Mouse (Mus musculus): ENCODE results near the gene Ikzf2. TPM values are rescaled to one million over a fixed set of nuclear protein-coding genes. Genes with fewer than 3 reads are reported as not detected.

Gene Ikzf2
- polyA plus RNA-seq, 1 experiment from 2014 or later = 1.7 TPM

- Histone ChIP-seq H3K36me3 (ENCODE audit: insufficient read depth, low read length) (no peaks in the 10 kb centered on the region), H3K27me3 (ENCODE audit: insufficient read depth, low read length) (no peaks in the 10 kb centered on the region), H3K4me3 (replicated peaks; ENCODE audit: low read depth, low read length) (no peak overlapping the region), H3K27ac (no peak overlapping the region), H3K4me1 (replicated peaks; ENCODE audit: insufficient read depth, low read length) (no peaks in the 10 kb centered on the region), H3K4me2 (ENCODE audit: low read length) (no peak overlapping the region), H3K9ac (ENCODE audit: low read depth, low read length) (no peak overlapping the region), H3K9me3 (replicated peaks; ENCODE audit: low read length) (no peaks in the 10 kb centered on the region)
- no peak for ATAC-seq (replicated peaks; ENCODE audit: low FRiP score, low read depth)
- DNase-seq (ENCODE audit: low spot score) = no peak
- 64% methylated on average over 5 of the region's 5 CpGs for WGBS
- no peak for TF ChIP-seq CTCF (IDR thresholded peaks at IDR 0.05; ENCODE audit: low read depth)
Observed at GRCm38 (mm10) chr1:69656047-69656782, 30.8 kb downstream of the Ikzf2 start.

- no peak overlapping the region for H3K9ac ChIP-seq (ENCODE audit: low read depth, low read length)
- no peak overlapping the region for H3K4me3 ChIP-seq (replicated peaks; ENCODE audit: low read depth, low read length)
- no peaks in the 10 kb centered on the region for H3K4me1 ChIP-seq (replicated peaks; ENCODE audit: insufficient read depth, low read length)
- no peaks in the 10 kb centered on the region for H3K36me3 ChIP-seq (ENCODE audit: insufficient read depth, low read length)
- ATAC-seq (replicated peaks; ENCODE audit: low FRiP score, low read depth) = no peak
- DNase-seq (ENCODE audit: low spot score) = no peak
- no peak overlapping the region for H3K4me2 ChIP-seq (ENCODE audit: low read length)
- H3K27me3 ChIP-seq (ENCODE audit: insufficient read depth, low read length) = no peaks in the 10 kb centered on the region
- no peak for TF ChIP-seq CTCF (IDR thresholded peaks at IDR 0.05; ENCODE audit: low read depth)
- H3K9me3 ChIP-seq (replicated peaks; ENCODE audit: low read length) = no peaks in the 10 kb centered on the region
- H3K27ac ChIP-seq = no peak overlapping the region
- WGBS = 63% methylated on average over 5 of the region's 5 CpGs
Observed at GRCm38 (mm10) chr1:69655368-69655767, 31.7 kb downstream of the Ikzf2 start.

- Histone ChIP-seq H3K36me3 (ENCODE audit: insufficient read depth, low read length) (no peaks in the 10 kb centered on the region), H3K4me3 (replicated peaks; ENCODE audit: low read depth, low read length) (no peak overlapping the region), H3K4me2 (ENCODE audit: low read length) (no peak overlapping the region), H3K4me1 (replicated peaks; ENCODE audit: insufficient read depth, low read length) (no peaks in the 10 kb centered on the region), H3K9me3 (replicated peaks; ENCODE audit: low read length) (no peaks in the 10 kb centered on the region), H3K27me3 (ENCODE audit: insufficient read depth, low read length) (no peaks in the 10 kb centered on the region), H3K9ac (ENCODE audit: low read depth, low read length) (no peak overlapping the region), H3K27ac (no peak overlapping the region)
- no peak for DNase-seq (ENCODE audit: low spot score)
- 62% methylated on average over 1 of the region's 1 CpGs for WGBS
- ATAC-seq (replicated peaks; ENCODE audit: low FRiP score, low read depth) = no peak
- no peak for TF ChIP-seq CTCF (IDR thresholded peaks at IDR 0.05; ENCODE audit: low read depth)
Observed at GRCm38 (mm10) chr1:69654955-69655354, 32.1 kb downstream of the Ikzf2 start.

- no peak for ATAC-seq (replicated peaks; ENCODE audit: low FRiP score, low read depth)
- H3K4me1 ChIP-seq (replicated peaks; ENCODE audit: insufficient read depth, low read length) = no peaks in the 10 kb centered on the region
- H3K9ac ChIP-seq (ENCODE audit: low read depth, low read length) = no peak overlapping the region
- no peaks in the 10 kb centered on the region for H3K9me3 ChIP-seq (replicated peaks; ENCODE audit: low read length)
- no peaks in the 10 kb centered on the region for H3K27me3 ChIP-seq (ENCODE audit: insufficient read depth, low read length)
- no peak for DNase-seq (ENCODE audit: low spot score)
- no peak for TF ChIP-seq CTCF (IDR thresholded peaks at IDR 0.05; ENCODE audit: low read depth)
- no peak overlapping the region for H3K4me2 ChIP-seq (ENCODE audit: low read length)
- no peak overlapping the region for H3K4me3 ChIP-seq (replicated peaks; ENCODE audit: low read depth, low read length)
- H3K36me3 ChIP-seq (ENCODE audit: insufficient read depth, low read length) = no peaks in the 10 kb centered on the region
- WGBS = 84% methylated on average over 2 of the region's 2 CpGs
- H3K27ac ChIP-seq = no peak overlapping the region
Observed at GRCm38 (mm10) chr1:69653419-69653818, 33.6 kb downstream of the Ikzf2 start.

- no peaks in the 10 kb centered on the region for H3K4me1 ChIP-seq (replicated peaks; ENCODE audit: insufficient read depth, low read length)
- no peak overlapping the region for H3K4me2 ChIP-seq (ENCODE audit: low read length)
- no peaks in the 10 kb centered on the region for H3K9me3 ChIP-seq (replicated peaks; ENCODE audit: low read length)
- ATAC-seq (replicated peaks; ENCODE audit: low FRiP score, low read depth) = no peak
- no peaks in the 10 kb centered on the region for H3K27me3 ChIP-seq (ENCODE audit: insufficient read depth, low read length)
- no peak overlapping the region for H3K4me3 ChIP-seq (replicated peaks; ENCODE audit: low read depth, low read length)
- no peak for TF ChIP-seq CTCF (IDR thresholded peaks at IDR 0.05; ENCODE audit: low read depth)
- H3K9ac ChIP-seq (ENCODE audit: low read depth, low read length) = no peak overlapping the region
- H3K27ac ChIP-seq = no peak overlapping the region
- WGBS = 91% methylated on average over 4 of the region's 4 CpGs
- no peaks in the 10 kb centered on the region for H3K36me3 ChIP-seq (ENCODE audit: insufficient read depth, low read length)
- DNase-seq (ENCODE audit: low spot score) = no peak
Observed at GRCm38 (mm10) chr1:69643138-69643537, 43.9 kb downstream of the Ikzf2 start.

GRCm38 (mm10) chr1:69641986-69642385 lies 45.1 kb downstream of the Ikzf2 start:
- Histone ChIP-seq H3K36me3 (ENCODE audit: insufficient read depth, low read length) (no peaks in the 10 kb centered on the region), H3K4me1 (replicated peaks; ENCODE audit: insufficient read depth, low read length) (0 out of 2 replicates have a peak, but pooled peaks cover 3% of the 10 kb centered on the region), H3K27ac (no peak overlapping the region), H3K9me3 (replicated peaks; ENCODE audit: low read length) (no peaks in the 10 kb centered on the region), H3K4me2 (ENCODE audit: low read length) (no peak overlapping the region), H3K9ac (ENCODE audit: low read depth, low read length) (no peak overlapping the region), H3K27me3 (ENCODE audit: insufficient read depth, low read length) (no peaks in the 10 kb centered on the region), H3K4me3 (replicated peaks; ENCODE audit: low read depth, low read length) (no peak overlapping the region)
- DNase-seq (ENCODE audit: low spot score) = no peak
- no peak for TF ChIP-seq CTCF (IDR thresholded peaks at IDR 0.05; ENCODE audit: low read depth)
- WGBS = 48% methylated on average over 6 of the region's 6 CpGs
- no peak for ATAC-seq (replicated peaks; ENCODE audit: low FRiP score, low read depth)

Measured in kidney, postnatal 0 days (tissue).